Mouse (Mus musculus): Measurements from ENCODE around the gene Flt3. TPM values are rescaled to one million over a fixed set of nuclear protein-coding genes. Genes with fewer than 3 reads are reported as not detected.

Flt3 gene
- polyA plus RNA-seq, 1 experiment from 2014 or later: 0.04 TPM

GRCm38 (mm10) chr5:147368221-147368620, 32.1 kb downstream of the Flt3 start:
- H3K4me3 ChIP-seq (ENCODE audit: low read depth, low read length): no peak overlapping the region
- WGBS: 95% methylated on average over 6 of the region's 6 CpGs
- DNase-seq (ENCODE audit: low spot score): no peak
- no peak overlapping the region for H3K27ac ChIP-seq (ENCODE audit: low read depth, low read length)
- H3K9me3 ChIP-seq (replicated peaks; ENCODE audit: control insufficient read depth, low read length): no peaks in the 10 kb centered on the region
- no peaks in the 10 kb centered on the region for H3K4me1 ChIP-seq (ENCODE audit: control insufficient read depth, insufficient read depth, low read length)
- no peak overlapping the region for H3K4me2 ChIP-seq (ENCODE audit: low read length)
- H3K9ac ChIP-seq (ENCODE audit: low read length): no peak overlapping the region
- no peak for ATAC-seq
- H3K27me3 ChIP-seq (replicated peaks; ENCODE audit: control insufficient read depth, insufficient read depth, low read length): no peaks in the 10 kb centered on the region
- H3K36me3 ChIP-seq (ENCODE audit: control insufficient read depth, insufficient read depth, low read length): no peaks in the 10 kb centered on the region

GRCm38 (mm10) chr5:147365995-147366765, 34.1 kb downstream of the Flt3 start:
- Histone ChIP-seq H3K27ac (ENCODE audit: low read depth, low read length) (no peak overlapping the region), H3K9ac (ENCODE audit: low read length) (no peak overlapping the region), H3K4me3 (ENCODE audit: low read depth, low read length) (no peak overlapping the region), H3K9me3 (replicated peaks; ENCODE audit: control insufficient read depth, low read length) (no peaks in the 10 kb centered on the region), H3K27me3 (replicated peaks; ENCODE audit: control insufficient read depth, insufficient read depth, low read length) (no peaks in the 10 kb centered on the region), H3K4me1 (ENCODE audit: control insufficient read depth, insufficient read depth, low read length) (no peaks in the 10 kb centered on the region), H3K4me2 (ENCODE audit: low read length) (no peak overlapping the region), H3K36me3 (ENCODE audit: control insufficient read depth, insufficient read depth, low read length) (no peaks in the 10 kb centered on the region)
- ATAC-seq (no peak), DNase-seq (ENCODE audit: low spot score) (no peak)
- WGBS: 78% methylated on average over 16 of the region's 16 CpGs

- Histone ChIP-seq H3K27ac (ENCODE audit: low read depth, low read length) (no peak overlapping the region), H3K27me3 (replicated peaks; ENCODE audit: control insufficient read depth, insufficient read depth, low read length) (no peaks in the 10 kb centered on the region), H3K4me2 (ENCODE audit: low read length) (no peak overlapping the region), H3K4me3 (ENCODE audit: low read depth, low read length) (no peak overlapping the region), H3K9ac (ENCODE audit: low read length) (no peak overlapping the region), H3K4me1 (ENCODE audit: control insufficient read depth, insufficient read depth, low read length) (no peaks in the 10 kb centered on the region), H3K36me3 (ENCODE audit: control insufficient read depth, insufficient read depth, low read length) (no peaks in the 10 kb centered on the region), H3K9me3 (replicated peaks; ENCODE audit: control insufficient read depth, low read length) (no peaks in the 10 kb centered on the region)
- 85% methylated on average over 12 of the region's 12 CpGs for WGBS
- no peak for DNase-seq (ENCODE audit: low spot score)
- ATAC-seq: no peak
Measured at GRCm38 (mm10) chr5:147363054-147363453, 37.2 kb downstream of the Flt3 start.

GRCm38 (mm10) chr5:147358481-147358880, 41.8 kb downstream of the Flt3 start:
- no peak overlapping the region for H3K4me3 ChIP-seq (ENCODE audit: low read depth, low read length)
- no peak overlapping the region for H3K4me2 ChIP-seq (ENCODE audit: low read length)
- ATAC-seq (no peak), DNase-seq (ENCODE audit: low spot score) (no peak)
- no peaks in the 10 kb centered on the region for H3K36me3 ChIP-seq (ENCODE audit: control insufficient read depth, insufficient read depth, low read length)
- no peak overlapping the region for H3K27ac ChIP-seq (ENCODE audit: low read depth, low read length)
- H3K9ac ChIP-seq (ENCODE audit: low read length): no peak overlapping the region
- H3K27me3 ChIP-seq (replicated peaks; ENCODE audit: control insufficient read depth, insufficient read depth, low read length): no peaks in the 10 kb centered on the region
- 88% methylated on average over 11 of the region's 11 CpGs for WGBS
- H3K9me3 ChIP-seq (replicated peaks; ENCODE audit: control insufficient read depth, low read length): no peaks in the 10 kb centered on the region
- H3K4me1 ChIP-seq (ENCODE audit: control insufficient read depth, insufficient read depth, low read length): no peaks in the 10 kb centered on the region

GRCm38 (mm10) chr5:147357536-147357935, 42.8 kb downstream of the Flt3 start:
- Histone ChIP-seq H3K4me2 (ENCODE audit: low read length) (no peak overlapping the region), H3K27me3 (replicated peaks; ENCODE audit: control insufficient read depth, insufficient read depth, low read length) (no peaks in the 10 kb centered on the region), H3K9ac (ENCODE audit: low read length) (no peak overlapping the region), H3K4me1 (ENCODE audit: control insufficient read depth, insufficient read depth, low read length) (no peaks in the 10 kb centered on the region), H3K9me3 (replicated peaks; ENCODE audit: control insufficient read depth, low read length) (no peaks in the 10 kb centered on the region), H3K36me3 (ENCODE audit: control insufficient read depth, insufficient read depth, low read length) (no peaks in the 10 kb centered on the region), H3K4me3 (ENCODE audit: low read depth, low read length) (no peak overlapping the region), H3K27ac (ENCODE audit: low read depth, low read length) (no peak overlapping the region)
- ATAC-seq (no peak), DNase-seq (ENCODE audit: low spot score) (no peak)
- 45% methylated on average over 3 of the region's 3 CpGs for WGBS

GRCm38 (mm10) chr5:147356260-147357055, 43.8 kb downstream of the Flt3 start:
- H3K36me3 ChIP-seq (ENCODE audit: control insufficient read depth, insufficient read depth, low read length): no peaks in the 10 kb centered on the region
- ATAC-seq (no peak), DNase-seq (ENCODE audit: low spot score) (no peak)
- no peaks in the 10 kb centered on the region for H3K9me3 ChIP-seq (replicated peaks; ENCODE audit: control insufficient read depth, low read length)
- no peaks in the 10 kb centered on the region for H3K4me1 ChIP-seq (ENCODE audit: control insufficient read depth, insufficient read depth, low read length)
- no peak overlapping the region for H3K9ac ChIP-seq (ENCODE audit: low read length)
- H3K27ac ChIP-seq (ENCODE audit: low read depth, low read length): no peak overlapping the region
- WGBS: 93% methylated on average over 13 of the region's 13 CpGs
- no peaks in the 10 kb centered on the region for H3K27me3 ChIP-seq (replicated peaks; ENCODE audit: control insufficient read depth, insufficient read depth, low read length)
- no peak overlapping the region for H3K4me2 ChIP-seq (ENCODE audit: low read length)
- H3K4me3 ChIP-seq (ENCODE audit: low read depth, low read length): no peak overlapping the region

- Histone ChIP-seq H3K9me3 (replicated peaks; ENCODE audit: control insufficient read depth, low read length) (no peaks in the 10 kb centered on the region), H3K27ac (ENCODE audit: low read depth, low read length) (no peak overlapping the region), H3K4me3 (ENCODE audit: low read depth, low read length) (no peak overlapping the region), H3K36me3 (ENCODE audit: control insufficient read depth, insufficient read depth, low read length) (no peaks in the 10 kb centered on the region), H3K9ac (ENCODE audit: low read length) (no peak overlapping the region), H3K27me3 (replicated peaks; ENCODE audit: control insufficient read depth, insufficient read depth, low read length) (no peaks in the 10 kb centered on the region), H3K4me1 (ENCODE audit: control insufficient read depth, insufficient read depth, low read length) (no peaks in the 10 kb centered on the region), H3K4me2 (ENCODE audit: low read length) (no peak overlapping the region)
- ATAC-seq: no peak
- 78% methylated on average over 3 of the region's 3 CpGs for WGBS
- no peak for DNase-seq (ENCODE audit: low spot score)
Measured at GRCm38 (mm10) chr5:147355788-147356187, 44.5 kb downstream of the Flt3 start.

GRCm38 (mm10) chr5:147354985-147355384, 45.3 kb downstream of the Flt3 start:
- H3K36me3 ChIP-seq (ENCODE audit: control insufficient read depth, insufficient read depth, low read length): no peaks in the 10 kb centered on the region
- H3K9ac ChIP-seq (ENCODE audit: low read length): no peak overlapping the region
- WGBS: 75% methylated on average over 8 of the region's 8 CpGs
- no peak overlapping the region for H3K4me2 ChIP-seq (ENCODE audit: low read length)
- no peak overlapping the region for H3K4me3 ChIP-seq (ENCODE audit: low read depth, low read length)
- ATAC-seq (no peak), DNase-seq (ENCODE audit: low spot score) (no peak)
- H3K9me3 ChIP-seq (replicated peaks; ENCODE audit: control insufficient read depth, low read length): no peaks in the 10 kb centered on the region
- no peaks in the 10 kb centered on the region for H3K27me3 ChIP-seq (replicated peaks; ENCODE audit: control insufficient read depth, insufficient read depth, low read length)
- H3K4me1 ChIP-seq (ENCODE audit: control insufficient read depth, insufficient read depth, low read length): no peaks in the 10 kb centered on the region
- H3K27ac ChIP-seq (ENCODE audit: low read depth, low read length): no peak overlapping the region
